Mouse (Mus musculus): ENCODE measurements around the gene Rab3ip. TPM values are rescaled to one million over a fixed set of nuclear protein-coding genes. Genes with fewer than 3 reads are reported as not detected.

Rab3ip gene
- polyA plus RNA-seq, 1 experiment = 5.8 TPM

DNA sequence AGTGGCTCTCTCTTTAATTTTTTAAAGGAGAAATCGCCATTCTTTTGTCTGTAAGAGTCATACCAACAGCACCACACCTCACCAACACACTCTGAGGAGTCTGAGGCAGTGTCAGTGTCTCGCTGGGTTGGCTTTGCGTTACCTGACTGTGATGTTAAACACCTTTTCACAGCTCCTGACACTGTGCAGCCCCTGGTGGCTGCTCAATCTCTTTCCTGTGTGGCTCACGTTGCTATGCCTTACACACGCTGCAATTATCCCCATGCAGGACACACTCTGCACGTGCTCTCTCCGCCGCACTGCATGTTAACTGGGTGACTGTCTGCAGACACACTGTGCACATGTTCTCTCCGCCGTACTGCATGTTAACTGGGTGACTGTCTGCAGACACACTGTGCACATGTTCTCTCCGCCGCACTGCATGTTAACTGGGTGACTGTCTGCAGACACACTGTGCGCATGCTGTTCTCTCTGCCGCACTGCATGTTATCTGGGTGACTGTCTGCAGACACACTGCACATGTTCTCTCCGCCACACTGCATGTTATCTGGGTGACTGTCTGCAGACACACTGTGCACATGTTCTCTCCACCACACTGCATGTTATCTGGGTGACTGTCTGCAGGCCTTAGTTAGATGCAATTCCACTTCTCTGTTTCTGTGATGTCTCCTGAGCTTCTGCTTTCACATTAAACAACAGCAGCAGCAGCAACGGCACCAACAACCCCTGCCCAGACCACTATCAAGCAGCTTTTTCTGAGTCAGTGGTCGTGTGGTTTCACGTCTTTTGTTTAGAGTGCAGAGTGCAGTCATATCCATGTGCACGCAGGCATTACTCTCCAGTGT, 26.7 kb downstream of the Rab3ip start:
- H3K4me3 ChIP-seq (ENCODE audit: insufficient read depth, low read length) = no peak overlapping the region
- TF ChIP-seq CTCF (IDR thresholded peaks at IDR 0.05; ENCODE audit: low read depth, low read length) (no peak), POLR2A (IDR thresholded peaks at IDR 0.05; ENCODE audit: borderline replicate concordance, low read depth, low read length) (no peak)
- peaks cover 16% of the 10 kb centered on the region for H3K4me1 ChIP-seq (ENCODE audit: control insufficient read depth, insufficient read depth, low read length)
- H3K27ac ChIP-seq (ENCODE audit: insufficient read depth, low read depth, low read length) = no peak overlapping the region

DNA sequence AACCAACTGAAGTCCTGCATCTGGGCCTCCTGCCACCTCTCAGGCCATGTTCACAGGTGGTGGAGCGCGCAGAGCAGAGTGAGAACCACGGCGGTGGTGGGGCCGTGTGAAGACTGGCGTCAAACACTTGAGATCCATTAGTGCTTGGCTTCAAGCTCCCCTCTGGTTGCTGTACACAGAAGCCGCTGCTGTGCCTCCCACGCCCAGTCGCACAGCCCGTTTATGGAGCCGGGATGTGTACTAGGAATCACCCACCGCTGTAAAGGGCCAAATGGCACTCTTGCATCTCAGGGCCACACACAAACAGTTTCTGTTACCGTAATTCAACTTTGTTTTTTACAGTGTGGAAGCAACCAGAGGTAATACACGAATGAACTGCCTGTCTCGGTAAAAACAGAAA, 28.4 kb downstream of the Rab3ip start:
- no peak overlapping the region for H3K27ac ChIP-seq (ENCODE audit: insufficient read depth, low read depth, low read length)
- H3K4me1 ChIP-seq (ENCODE audit: control insufficient read depth, insufficient read depth, low read length) = peaks cover 9% of the 10 kb centered on the region
- H3K4me3 ChIP-seq (ENCODE audit: insufficient read depth, low read length) = no peak overlapping the region
- TF ChIP-seq POLR2A (IDR thresholded peaks at IDR 0.05; ENCODE audit: borderline replicate concordance, low read depth, low read length) = no peak
- no peak for TF ChIP-seq CTCF (IDR thresholded peaks at IDR 0.05; ENCODE audit: low read depth, low read length)

DNA sequence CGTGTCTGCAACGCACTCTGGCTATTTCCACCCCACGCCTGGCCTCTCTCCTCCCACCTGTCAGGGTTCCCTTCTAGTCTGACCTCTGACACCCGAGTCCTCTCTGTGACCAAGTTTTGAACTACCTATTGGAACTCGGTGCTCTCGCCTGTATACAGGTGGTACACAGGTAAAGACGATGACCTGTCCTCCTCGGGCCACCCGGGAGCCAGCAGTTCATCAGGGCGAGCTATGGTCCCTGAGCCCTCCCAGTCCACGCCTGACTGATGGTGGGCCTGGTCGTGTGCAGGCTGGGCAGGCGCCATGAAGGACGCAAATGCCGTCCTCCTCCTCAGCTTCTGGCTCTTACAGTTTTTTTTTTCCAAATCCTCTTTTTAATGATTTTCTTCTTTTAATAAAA, 29.2 kb downstream of the Rab3ip start:
- TF ChIP-seq POLR2A (IDR thresholded peaks at IDR 0.05; ENCODE audit: borderline replicate concordance, low read depth, low read length) = no peak
- peaks cover 5% of the 10 kb centered on the region for H3K4me1 ChIP-seq (ENCODE audit: control insufficient read depth, insufficient read depth, low read length)
- no peak overlapping the region for H3K4me3 ChIP-seq (ENCODE audit: insufficient read depth, low read length)
- no peak overlapping the region for H3K27ac ChIP-seq (ENCODE audit: insufficient read depth, low read depth, low read length)

DNA sequence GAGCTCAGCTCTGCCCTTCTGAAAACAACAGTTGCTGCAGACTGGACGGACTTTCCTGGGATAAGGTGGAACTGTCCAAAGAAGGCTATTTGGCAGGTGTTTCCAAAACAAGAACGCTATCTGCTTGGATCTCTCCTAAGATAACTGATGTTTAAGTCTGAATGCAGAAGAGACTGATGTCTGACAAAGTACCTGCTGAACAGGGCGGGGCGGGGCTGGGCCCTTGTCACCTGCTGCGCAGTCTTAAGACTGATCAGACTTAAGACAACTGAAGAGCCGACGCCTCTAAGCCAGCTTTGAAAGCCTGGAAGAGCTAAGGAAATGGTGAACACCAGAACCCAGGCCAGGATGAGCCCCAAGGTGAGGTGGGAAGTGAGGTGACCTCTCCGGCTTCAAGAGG, 29.9 kb downstream of the Rab3ip start:
- Histone ChIP-seq H3K4me1 (ENCODE audit: control insufficient read depth, insufficient read depth, low read length) (0 out of 2 replicates have a peak, but pooled peaks cover 3% of the 10 kb centered on the region), H3K4me3 (ENCODE audit: insufficient read depth, low read length) (no peak overlapping the region), H3K27ac (ENCODE audit: insufficient read depth, low read depth, low read length) (no peak overlapping the region)
- TF ChIP-seq CTCF (IDR thresholded peaks at IDR 0.05; ENCODE audit: low read depth, low read length) (no peak), POLR2A (IDR thresholded peaks at IDR 0.05; ENCODE audit: borderline replicate concordance, low read depth, low read length) (no peak)

DNA sequence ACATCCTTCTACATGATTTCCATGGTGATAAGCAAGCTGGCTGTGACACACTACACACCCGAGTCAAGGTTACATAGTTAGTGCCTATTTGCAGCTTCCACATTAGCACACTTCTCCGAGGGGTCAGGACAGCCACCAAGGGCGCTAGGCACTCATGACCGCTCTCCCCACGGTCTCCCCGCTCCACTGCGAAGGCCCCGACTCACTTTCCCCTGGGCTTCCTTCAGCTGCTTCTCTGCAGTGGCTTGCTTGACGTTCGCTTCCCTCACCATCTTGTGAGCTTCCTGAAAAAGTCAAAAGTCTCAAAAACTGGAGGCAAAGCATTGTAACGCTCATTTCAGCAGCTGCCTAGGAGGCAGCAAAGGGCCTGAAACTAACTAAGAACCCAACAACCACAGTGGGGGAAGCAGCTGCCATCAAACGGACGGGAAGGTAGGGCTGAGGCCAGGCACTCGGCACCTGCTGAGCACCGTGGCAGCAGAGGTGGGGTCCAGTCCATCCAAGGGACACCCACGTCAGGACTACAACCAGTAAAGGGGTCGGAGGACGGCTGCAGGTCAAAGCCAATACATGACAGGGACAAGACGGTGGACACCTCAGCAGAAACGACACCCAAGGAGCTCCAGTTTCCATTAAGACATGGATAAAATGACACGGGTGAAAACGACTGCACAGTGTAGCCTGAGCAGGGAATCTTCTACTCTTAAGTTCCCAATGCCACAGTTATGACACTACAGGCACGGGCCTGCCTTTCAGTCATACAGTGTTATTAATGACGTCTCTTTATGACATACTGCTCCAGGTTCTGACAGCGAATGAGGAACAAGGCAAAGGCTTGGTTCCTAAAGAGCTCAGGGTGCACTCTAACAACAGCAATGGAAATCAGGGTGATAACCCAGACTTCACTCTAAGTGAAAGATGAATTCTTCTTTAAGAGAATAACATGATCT, 30.9 kb downstream of the Rab3ip start:
- 0 out of 2 replicates have a peak, but pooled peaks cover 3% of the 10 kb centered on the region for H3K4me1 ChIP-seq (ENCODE audit: control insufficient read depth, insufficient read depth, low read length)
- no peak overlapping the region for H3K27ac ChIP-seq (ENCODE audit: insufficient read depth, low read depth, low read length)
- H3K4me3 ChIP-seq (ENCODE audit: insufficient read depth, low read length) = no peak overlapping the region
- TF ChIP-seq POLR2A (IDR thresholded peaks at IDR 0.05; ENCODE audit: borderline replicate concordance, low read depth, low read length) (no peak), CTCF (IDR thresholded peaks at IDR 0.05; ENCODE audit: low read depth, low read length) (no peak)

DNA sequence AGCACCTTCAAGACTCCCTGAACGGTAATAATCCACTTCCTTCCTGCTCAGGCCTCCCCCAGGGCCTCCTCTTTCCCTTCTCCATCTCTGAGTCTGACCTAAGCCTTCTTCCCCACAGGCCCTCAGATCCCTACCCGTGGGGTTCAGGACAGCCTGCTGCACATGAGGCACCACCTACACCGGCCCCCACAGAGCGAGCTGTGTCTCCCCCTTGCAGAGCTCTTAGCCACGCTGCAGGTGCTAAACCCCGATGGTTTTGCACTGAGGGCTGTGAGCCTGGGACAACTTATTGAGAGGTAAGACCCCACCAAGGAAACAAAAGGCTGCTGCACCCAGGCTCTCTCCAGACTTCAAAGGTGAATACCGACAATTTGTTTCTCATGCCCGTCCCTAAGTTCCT, 34.0 kb downstream of the Rab3ip start:
- TF ChIP-seq POLR2A (IDR thresholded peaks at IDR 0.05; ENCODE audit: borderline replicate concordance, low read depth, low read length) (no peak), CTCF (IDR thresholded peaks at IDR 0.05; ENCODE audit: low read depth, low read length) (no peak)
- Histone ChIP-seq H3K27ac (ENCODE audit: insufficient read depth, low read depth, low read length) (no peak overlapping the region), H3K4me3 (ENCODE audit: insufficient read depth, low read length) (no peak overlapping the region), H3K4me1 (ENCODE audit: control insufficient read depth, insufficient read depth, low read length) (no peaks in the 10 kb centered on the region)

DNA sequence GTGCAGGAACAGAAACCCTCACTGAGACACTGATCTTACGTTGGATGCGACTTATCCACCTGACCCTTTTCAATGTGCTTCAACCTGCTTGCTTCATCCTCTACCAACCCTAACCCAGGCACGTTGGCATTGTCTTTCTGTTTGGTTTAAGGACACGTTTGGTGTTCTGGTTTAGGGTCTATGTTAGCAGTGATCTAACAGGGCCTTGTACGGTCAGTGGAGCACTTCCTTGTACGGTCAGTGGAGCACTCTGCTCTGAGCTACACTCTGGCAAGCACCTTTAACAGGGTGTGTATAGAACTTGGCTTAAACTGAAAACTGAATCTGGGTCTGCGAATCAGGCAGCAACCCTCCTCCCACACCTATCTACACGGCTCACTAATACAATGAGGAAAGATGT, 35.3 kb downstream of the Rab3ip start:
- H3K27ac ChIP-seq (ENCODE audit: insufficient read depth, low read depth, low read length) = no peak overlapping the region
- TF ChIP-seq POLR2A (IDR thresholded peaks at IDR 0.05; ENCODE audit: borderline replicate concordance, low read depth, low read length) = no peak
- no peak for TF ChIP-seq CTCF (IDR thresholded peaks at IDR 0.05; ENCODE audit: low read depth, low read length)

DNA sequence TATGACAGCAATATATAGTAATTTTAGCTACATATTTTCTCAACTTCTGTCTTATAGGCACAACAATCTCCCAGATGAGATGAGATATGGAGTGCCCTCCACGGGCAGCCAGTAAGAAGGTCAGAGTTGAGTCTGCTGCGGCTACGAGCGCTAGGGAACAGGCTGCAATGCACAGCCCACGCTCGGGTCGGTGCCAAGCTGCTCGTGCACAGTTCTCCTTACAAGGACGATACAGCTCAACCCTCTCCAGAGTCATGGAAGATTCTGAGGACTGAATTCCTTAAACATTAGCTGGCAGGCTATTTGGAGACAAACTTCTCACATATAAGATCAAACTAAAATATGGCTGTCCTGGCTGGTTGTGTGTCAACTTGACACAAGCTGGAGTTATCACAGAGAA, 36.0 kb downstream of the Rab3ip start:
- no peak overlapping the region for H3K4me3 ChIP-seq (ENCODE audit: insufficient read depth, low read length)
- no peak overlapping the region for H3K27ac ChIP-seq (ENCODE audit: insufficient read depth, low read depth, low read length)
- no peaks in the 10 kb centered on the region for H3K4me1 ChIP-seq (ENCODE audit: control insufficient read depth, insufficient read depth, low read length)
- no peak for TF ChIP-seq CTCF (IDR thresholded peaks at IDR 0.05; ENCODE audit: low read depth, low read length)
- no peak for TF ChIP-seq POLR2A (IDR thresholded peaks at IDR 0.05; ENCODE audit: borderline replicate concordance, low read depth, low read length)

More for the DNA sequence above, 35.3 kb downstream of the Rab3ip start:
- H3K4me3 ChIP-seq (ENCODE audit: insufficient read depth, low read length) = no peak overlapping the region
- H3K4me1 ChIP-seq (ENCODE audit: control insufficient read depth, insufficient read depth, low read length) = no peaks in the 10 kb centered on the region

DNA sequence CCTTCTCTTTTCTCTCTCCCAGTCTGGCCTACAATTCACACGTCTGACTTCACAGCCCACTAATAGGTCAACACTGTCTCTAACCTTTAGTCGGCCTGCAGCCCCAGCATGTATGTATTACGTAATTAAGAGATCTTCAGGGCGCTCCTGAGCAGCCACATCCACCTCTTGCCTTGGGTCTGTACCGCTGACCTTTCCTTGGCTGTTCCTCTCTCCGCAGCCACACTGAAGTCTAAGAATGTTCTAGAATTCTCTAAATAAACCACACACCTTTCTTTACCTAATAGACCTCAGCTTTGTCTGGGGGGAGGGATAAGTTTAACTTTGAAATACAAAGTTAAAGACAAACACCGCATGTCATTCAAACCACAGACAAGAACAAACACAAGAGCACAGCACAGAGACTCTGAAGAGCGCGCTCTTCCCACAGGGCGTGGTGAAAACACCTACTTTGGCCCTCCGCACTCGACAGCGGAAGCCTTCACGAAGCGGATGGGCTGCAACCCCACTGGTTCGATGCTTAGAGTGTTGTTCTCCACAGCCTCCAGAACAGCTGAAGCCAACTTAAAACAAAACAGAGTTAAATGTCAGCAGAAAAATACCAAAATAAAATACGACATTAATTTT, 36.8 kb downstream of the Rab3ip start:
- no peaks in the 10 kb centered on the region for H3K4me1 ChIP-seq (ENCODE audit: control insufficient read depth, insufficient read depth, low read length)
- no peak overlapping the region for H3K27ac ChIP-seq (ENCODE audit: insufficient read depth, low read depth, low read length)
- TF ChIP-seq CTCF (IDR thresholded peaks at IDR 0.05; ENCODE audit: low read depth, low read length) (no peak), POLR2A (IDR thresholded peaks at IDR 0.05; ENCODE audit: borderline replicate concordance, low read depth, low read length) (no peak)
- no peak overlapping the region for H3K4me3 ChIP-seq (ENCODE audit: insufficient read depth, low read length)

Data from bone marrow macrophage, adult 2 months (primary cell).